19 mouse cellular contexts compared by ENCODE assay signal in the genomic region with DNA sequence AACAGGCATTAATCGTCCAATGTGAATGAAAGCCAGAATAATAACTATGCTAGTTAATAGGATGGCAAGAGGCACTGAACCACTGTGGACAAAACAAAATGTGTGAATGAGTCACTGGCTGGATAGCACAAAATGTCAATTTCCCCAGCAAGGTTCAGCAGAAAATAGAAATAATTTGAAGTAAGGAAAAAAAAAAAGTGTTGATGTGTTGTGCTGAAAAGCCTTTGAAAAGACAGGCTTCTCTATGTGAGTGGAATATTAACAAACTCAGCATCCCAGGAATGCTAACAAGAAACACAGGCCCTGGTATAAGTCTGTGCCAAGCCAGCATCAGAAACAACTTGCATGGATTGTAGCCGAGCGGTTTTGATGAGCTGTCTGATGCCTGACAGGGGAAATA.
DNase-seq lines count a peak whose midpoint lies in the region; ATAC-seq lines count a peak whose summit lies in the region.
"Had no signal": no experiment of that assay in that cellular context is flagged by ENCODE, and none has a peak within 500 bp of the region (broad histone marks: within the 10 kb centered on the region; RNA-seq: fewer than 3 reads in every experiment).

No protein-coding gene starts in this region.

- H3K27ac ChIP-seq in forebrain, embryonic 15.5 days (replicated peaks), result peak overlapping the region; percentile 68
- peak overlapping the region; percentile 53 for H3K27ac ChIP-seq in midbrain, embryonic 16.5 days (ENCODE audit: low read length)
- no peak overlapping the region for H3K27ac ChIP-seq in heart, embryonic 12.5 days (ENCODE audit: poor library complexity, severe bottlenecking)
- H3K27ac ChIP-seq in kidney, embryonic 15.5 days, result no peak overlapping the region
- H3K27ac ChIP-seq: embryonic facial prominence, embryonic 15.5 days; limb, embryonic 13.5 days; liver, embryonic 14.5 days; neural tube, embryonic 13.5 days had no signal

- H3K27me3 ChIP-seq in forebrain, embryonic 15.5 days, result no peaks in the 10 kb centered on the region
- H3K27me3 ChIP-seq in midbrain, embryonic 16.5 days (ENCODE audit: control insufficient read depth, insufficient read depth, low read depth, low read length), result no peaks in the 10 kb centered on the region
- H3K27me3 ChIP-seq in heart, embryonic 12.5 days (replicated peaks), result no peaks in the 10 kb centered on the region
- no peaks in the 10 kb centered on the region for H3K27me3 ChIP-seq in kidney, embryonic 15.5 days
- H3K27me3 ChIP-seq: embryonic facial prominence, embryonic 15.5 days; limb, embryonic 13.5 days; neural tube, embryonic 13.5 days had no signal

- H3K4me3 ChIP-seq in forebrain, embryonic 15.5 days, result no peak overlapping the region
- no peak overlapping the region for H3K4me3 ChIP-seq in midbrain, embryonic 16.5 days (ENCODE audit: low read depth, low read length)
- no peak overlapping the region for H3K4me3 ChIP-seq in heart, embryonic 12.5 days
- H3K4me3 ChIP-seq in kidney, embryonic 15.5 days (replicated peaks), result no peak overlapping the region
- H3K4me3 ChIP-seq: embryonic facial prominence, embryonic 15.5 days; limb, embryonic 13.5 days; neural tube, embryonic 13.5 days had no signal

- ATAC-seq in forebrain, embryonic 15.5 days (replicated peaks), result peak; percentile 96
- peak; percentile 95 for ATAC-seq in midbrain, embryonic 16.5 days
- no peak for ATAC-seq in heart, embryonic 12.5 days (ENCODE audit: insufficient number of reproducible peaks, low FRiP score)
- no peak for ATAC-seq in kidney, embryonic 15.5 days (replicated peaks; ENCODE audit: low FRiP score)
- ATAC-seq: inflammation-experienced regulatory T-cells, adult 6 months; lung, postnatal 0 days had no signal

- peak; percentile 5 to 9 for DNase-seq in cerebellum, postnatal 10 days
- no peak for DNase-seq in cerebellum, adult 11-12 months
- peak; percentile 9 for DNase-seq in layer of hippocampus, adult 9-11 months
- DNase-seq in layer of hippocampus, adult 8-10 months (ENCODE audit: low spot score in 2 of 2), result no peak
- DNase-seq: cerebellum, adult 11 months; gastrocnemius, postnatal 14 days; heart, postnatal 10 days; kidney, adult 8-10 months; thymus, postnatal 36 days had no signal

- no peaks in the 10 kb centered on the region for H3K9me3 ChIP-seq in forebrain, embryonic 15.5 days
- no peaks in the 10 kb centered on the region for H3K9me3 ChIP-seq in midbrain, embryonic 16.5 days (replicated peaks; ENCODE audit: control insufficient read depth, low read length, poor library complexity, severe bottlenecking)
- no peaks in the 10 kb centered on the region for H3K9me3 ChIP-seq in heart, embryonic 12.5 days (replicated peaks)
- no peaks in the 10 kb centered on the region for H3K9me3 ChIP-seq in kidney, embryonic 15.5 days (replicated peaks)
- H3K9me3 ChIP-seq: embryonic facial prominence, embryonic 15.5 days; limb, embryonic 13.5 days; neural tube, embryonic 13.5 days had no signal

- no peak overlapping the region for H3K4me2 ChIP-seq in forebrain, embryonic 15.5 days (replicated peaks)
- no peak overlapping the region for H3K4me2 ChIP-seq in midbrain, embryonic 16.5 days (ENCODE audit: low read length)
- no peak overlapping the region for H3K4me2 ChIP-seq in heart, embryonic 12.5 days
- no peak overlapping the region for H3K4me2 ChIP-seq in kidney, embryonic 15.5 days
- H3K4me2 ChIP-seq: embryonic facial prominence, embryonic 15.5 days; limb, embryonic 13.5 days; neural tube, embryonic 13.5 days had no signal

- H3K9ac ChIP-seq in forebrain, embryonic 15.5 days (replicated peaks), result no peak overlapping the region
- H3K9ac ChIP-seq in midbrain, embryonic 16.5 days (ENCODE audit: low read depth, low read length), result no peak overlapping the region
- H3K9ac ChIP-seq in heart, embryonic 12.5 days, result no peak overlapping the region
- no peak overlapping the region for H3K9ac ChIP-seq in kidney, embryonic 15.5 days
- H3K9ac ChIP-seq: embryonic facial prominence, embryonic 15.5 days; limb, embryonic 13.5 days; liver, embryonic 14.5 days; neural tube, embryonic 13.5 days had no signal

- H3K36me3 ChIP-seq in forebrain, embryonic 15.5 days, result no peaks in the 10 kb centered on the region
- no peaks in the 10 kb centered on the region for H3K36me3 ChIP-seq in midbrain, embryonic 16.5 days (ENCODE audit: control insufficient read depth, insufficient read depth, low read length)
- no peaks in the 10 kb centered on the region for H3K36me3 ChIP-seq in heart, embryonic 12.5 days
- no peaks in the 10 kb centered on the region for H3K36me3 ChIP-seq in kidney, embryonic 15.5 days
- H3K36me3 ChIP-seq: embryonic facial prominence, embryonic 15.5 days; limb, embryonic 13.5 days; neural tube, embryonic 13.5 days had no signal

- H3K4me1 ChIP-seq in forebrain, embryonic 15.5 days, result peaks cover 15% of the 10 kb centered on the region
- H3K4me1 ChIP-seq in midbrain, embryonic 16.5 days (ENCODE audit: control insufficient read depth, insufficient read depth, low read length), result peaks cover 6% of the 10 kb centered on the region; the same call in 1 of the 2 replicates
- no peaks in the 10 kb centered on the region for H3K4me1 ChIP-seq in heart, embryonic 12.5 days (replicated peaks)
- H3K4me1 ChIP-seq in kidney, embryonic 15.5 days, result no peaks in the 10 kb centered on the region
- H3K4me1 ChIP-seq: embryonic facial prominence, embryonic 15.5 days; limb, embryonic 13.5 days; neural tube, embryonic 13.5 days had no signal

- 12% methylated on average over 3 of the region's 3 CpGs for WGBS in forebrain, embryonic 15.5 days
- 33% methylated on average over 3 of the region's 3 CpGs for WGBS in midbrain, embryonic 16.5 days
- WGBS in heart, embryonic 12.5 days, result 74% methylated on average over 3 of the region's 3 CpGs
- 85% methylated on average over 3 of the region's 3 CpGs for WGBS in kidney, embryonic 15.5 days

Comparison
In these comparisons a context has a peak if more than half of its experiments do, and no peak if none do; other contexts are left out.
1. DNase-seq: peak in cerebellum, postnatal 10 days (2 of 2) and layer of hippocampus, adult 9-11 months (single experiment); none in cerebellum, adult 11-12 months (single experiment) and layer of hippocampus, adult 8-10 months (0 of 2).
2. ATAC-seq: peak in forebrain, embryonic 15.5 days (single experiment) and midbrain, embryonic 16.5 days (single experiment); none in heart, embryonic 12.5 days (single experiment) and kidney, embryonic 15.5 days (single experiment).
3. H3K27ac ChIP-seq: peak in forebrain, embryonic 15.5 days (single experiment) and midbrain, embryonic 16.5 days (single experiment); none in heart, embryonic 12.5 days (single experiment) and kidney, embryonic 15.5 days (single experiment).